Mouse (Mus musculus) forebrain, postnatal 0 days (tissue): Measurements from ENCODE around the gene Psmb8. TPM values are rescaled to one million over a fixed set of nuclear protein-coding genes. Genes with fewer than 3 reads are reported as not detected.

Experiments used
- ATAC-seq: fragments of 200-750 bp; cut with Nextera tagmentation; 2 replicates; pipeline ENCODE4 v1.8.0; 2017; ENCODE audit warnings: mild to moderate bottlenecking, moderate library complexity
- DNase-seq: peaks from one replicate; pipeline ENCODE4 v3.0.0-alpha.2; 2015
- H3K27ac ChIP-seq: fragments of 300-500 bp; sonication (generic); 2 replicates; pipeline ENCODE4 v1.5.1; 2014; ENCODE audit warnings: low read depth, mild to moderate bottlenecking, antibody characterized with exemption, low read length, moderate library complexity, mixed read lengths
- H3K27me3 ChIP-seq: fragments of 300-500 bp; sonication (generic); 2 replicates; pipeline ENCODE4 v1.6.1; 2014; ENCODE audit warnings: mild to moderate bottlenecking, low read length, mixed read lengths; ENCODE audit not compliant: insufficient read depth
- H3K36me3 ChIP-seq: fragments of 300-500 bp; sonication (generic); 2 replicates; pipeline ENCODE4 v1.6.1; 2014; ENCODE audit warnings: mild to moderate bottlenecking, moderate library complexity; ENCODE audit not compliant: insufficient read depth
- H3K4me1 ChIP-seq: fragments of 300-500 bp; sonication (generic); 2 replicates; pipeline ENCODE4 v1.6.1; 2014; ENCODE audit warnings: antibody characterized with exemption; ENCODE audit not compliant: insufficient read depth
- H3K4me2 ChIP-seq: fragments of 300-500 bp; sonication (generic); 2 replicates; pipeline ENCODE4 v1.6.1; 2014; ENCODE audit warnings: low read depth, mild to moderate bottlenecking, moderate library complexity
- H3K4me3 ChIP-seq: fragments of 300-500 bp; sonication (generic); 2 replicates; pipeline ENCODE4 v1.5.1; 2014; ENCODE audit warnings: low read depth, low read length, mixed read lengths
- H3K9ac ChIP-seq: fragments of 300-500 bp; sonication (generic); 2 replicates; pipeline ENCODE4 v1.6.1; 2014; ENCODE audit warnings: mild to moderate bottlenecking
- H3K9me3 ChIP-seq: fragments of 300-500 bp; sonication (generic); 2 replicates; pipeline ENCODE4 v1.6.1; 2016; ENCODE audit warnings: low read length
- CTCF ChIP-seq: sonication (generic); IDR thresholded peaks from 2 replicates; pipeline ENCODE4 v1.5.1; 2016; ENCODE audit warnings: antibody characterized with exemption, control low read depth, low read depth
- WGBS: fragments of 180-500 bp; shearing (Covaris S2); extraction: QIAGEN DNeasy Blood & Tissue Kit; methylation state at CpG from one replicate; pipeline ENCODE4 v1.1.7; 2014; 5-methylcytosine and 5-hydroxymethylcytosine counted together
- polyA plus RNA-seq: library from polyadenylated mRNA; unstranded; fragments of >200 nt; fragmentation: Nextera tagmentation; extraction: Ambion mirVana; gene quantifications from 2 replicates; pipeline ENCODE4 v1.2.1, GENCODE M21; 2015
- total RNA-seq: library from RNA; depleted of rRNA; stranded (reverse); fragments of >200 nt; gene quantifications from 2 replicates; pipeline ENCODE4 v1.2.3, GENCODE M21; 2014

The Psmb8 gene
- total and polyA plus RNA-seq, 2 experiments from 2014 or later: 2.9 to 4.8 TPM

GRCm38 (mm10) chr17:34238706-34239105 lies 41.2 kb downstream of the Psmb8 start, which contains the start of gene H2-Ob:
Gene H2-Ob (plus strand): TSS chr17:34238903.
- no peak within 1 kb of the TSS for H3K4me3 ChIP-seq
- H3K9ac ChIP-seq: no peak within 1 kb of the TSS
- no peaks in the 10 kb centered on the region for H3K9me3 ChIP-seq
- ATAC-seq (peak; percentile 85), DNase-seq (peak; percentile 78)
- H3K36me3 ChIP-seq: no peaks in the 10 kb centered on the region
- no peaks in the 10 kb centered on the region for H3K4me1 ChIP-seq
- TF ChIP-seq CTCF: no peak
- no peak within 1 kb of the TSS for H3K4me2 ChIP-seq
- H3K27ac ChIP-seq: no peak within 1 kb of the TSS
- 71% methylated on average over 3 of the region's 3 CpGs for WGBS
- no peaks in the 10 kb centered on the region for H3K27me3 ChIP-seq

GRCm38 (mm10) chr17:34239601-34240041 lies 42.1 kb downstream of the Psmb8 start:
- WGBS: 67% methylated on average over 10 of the region's 10 CpGs
- no peaks in the 10 kb centered on the region for H3K27me3 ChIP-seq
- DNase-seq: no peak

GRCm38 (mm10) chr17:34240366-34240765 lies 42.8 kb downstream of the Psmb8 start:
- Histone ChIP-seq H3K27ac (no peak overlapping the region), H3K4me1 (no peaks in the 10 kb centered on the region), H3K36me3 (no peaks in the 10 kb centered on the region), H3K4me3 (no peak overlapping the region), H3K4me2 (no peak overlapping the region), H3K27me3 (no peaks in the 10 kb centered on the region), H3K9me3 (no peaks in the 10 kb centered on the region), H3K9ac (no peak overlapping the region)
- WGBS: 70% methylated on average over 3 of the region's 3 CpGs
- no peak for TF ChIP-seq CTCF
- ATAC-seq (no peak), DNase-seq (no peak)

More at GRCm38 (mm10) chr17:34239601-34240041, 42.1 kb downstream of the Psmb8 start:
- Histone ChIP-seq H3K4me1 (no peaks in the 10 kb centered on the region), H3K36me3 (no peaks in the 10 kb centered on the region), H3K9me3 (no peaks in the 10 kb centered on the region), H3K4me3 (no peak overlapping the region), H3K9ac (no peak overlapping the region), H3K27ac (no peak overlapping the region), H3K4me2 (no peak overlapping the region)
- no peak for ATAC-seq
- no peak for TF ChIP-seq CTCF

- no peak for DNase-seq
These were observed 43.4 kb downstream of the Psmb8 start for GRCm38 (mm10) chr17:34240916-34241315.

GRCm38 (mm10) chr17:34244656-34245055 lies 47.1 kb downstream of the Psmb8 start:
- Histone ChIP-seq H3K27ac (no peak overlapping the region), H3K36me3 (no peaks in the 10 kb centered on the region), H3K27me3 (no peaks in the 10 kb centered on the region), H3K4me3 (no peak overlapping the region), H3K9me3 (no peaks in the 10 kb centered on the region), H3K4me1 (no peaks in the 10 kb centered on the region), H3K4me2 (no peak overlapping the region), H3K9ac (no peak overlapping the region)
- 75% methylated on average over 4 of the region's 4 CpGs for WGBS
- no peak for DNase-seq
- ATAC-seq: no peak
- no peak for TF ChIP-seq CTCF

More at GRCm38 (mm10) chr17:34240916-34241315, 43.4 kb downstream of the Psmb8 start:
- Histone ChIP-seq H3K4me2 (no peak overlapping the region), H3K4me1 (no peaks in the 10 kb centered on the region), H3K27ac (no peak overlapping the region), H3K27me3 (no peaks in the 10 kb centered on the region), H3K4me3 (no peak overlapping the region), H3K36me3 (no peaks in the 10 kb centered on the region), H3K9ac (no peak overlapping the region), H3K9me3 (no peaks in the 10 kb centered on the region)
- no peak for TF ChIP-seq CTCF
- 80% methylated on average over 6 of the region's 6 CpGs for WGBS
- ATAC-seq: no peak

GRCm38 (mm10) chr17:34247047-34247446 lies 49.5 kb downstream of the Psmb8 start:
- Histone ChIP-seq H3K4me2 (no peak overlapping the region), H3K9me3 (no peaks in the 10 kb centered on the region), H3K27ac (no peak overlapping the region), H3K4me1 (no peaks in the 10 kb centered on the region), H3K4me3 (no peak overlapping the region), H3K36me3 (no peaks in the 10 kb centered on the region), H3K9ac (no peak overlapping the region), H3K27me3 (no peaks in the 10 kb centered on the region)
- peak; percentile 61 for TF ChIP-seq CTCF
- 79% methylated on average over 3 of the region's 3 CpGs for WGBS
- DNase-seq (no peak), ATAC-seq (no peak)

- Histone ChIP-seq H3K27me3 (no peaks in the 10 kb centered on the region), H3K4me2 (no peak overlapping the region), H3K4me3 (no peak overlapping the region), H3K9me3 (no peaks in the 10 kb centered on the region), H3K9ac (no peak overlapping the region), H3K27ac (no peak overlapping the region), H3K4me1 (no peaks in the 10 kb centered on the region), H3K36me3 (no peaks in the 10 kb centered on the region)
- WGBS: 70% methylated on average over 2 of the region's 2 CpGs
- no peak for TF ChIP-seq CTCF
- DNase-seq: no peak
- ATAC-seq: no peak
These were observed 51.2 kb downstream of the Psmb8 start for GRCm38 (mm10) chr17:34248764-34249163.
